Mouse (Mus musculus) adrenal gland, adult 8-10 months (tissue): ENCODE data around the gene Slco2b1. TPM values are rescaled to one million over a fixed set of nuclear protein-coding genes. Genes with fewer than 3 reads are reported as not detected.
A peak's percentile ranks its signal among the peaks of the same experiment; 100 is the strongest.

Source experiments
- DNase-seq: peaks from one replicate; pipeline ENCODE4 v3.0.0; 2022
- total RNA-seq, 4 experiments: library from RNA; stranded (reverse); gene quantifications; 2 replicates each; pipeline ENCODE4 v1.2.4; 2022

Gene Slco2b1
- total RNA-seq, 4 experiments from 2014 or later: 25.3 to 35.2 (median 31.5) TPM

DNA sequence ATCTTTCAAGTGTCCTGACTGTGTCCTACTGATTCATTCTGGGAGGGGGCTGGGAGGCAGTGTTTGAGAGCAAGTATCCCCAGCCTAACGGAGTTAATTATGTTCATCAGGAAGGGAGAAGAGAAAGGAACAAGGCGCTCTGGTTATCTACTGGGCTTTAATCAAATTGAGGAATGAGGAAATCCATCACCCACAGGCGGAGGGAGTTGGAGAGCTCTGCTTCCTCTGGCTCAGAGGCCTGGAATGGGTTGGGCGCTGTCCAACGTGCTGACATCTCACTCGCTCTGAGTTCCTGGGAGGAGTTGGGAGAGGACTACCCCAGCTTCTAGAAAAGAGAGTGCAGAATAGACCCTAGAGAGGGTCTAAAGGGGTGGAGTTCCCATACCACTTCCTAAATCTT is 62.5 kb downstream of the Slco2b1 start:
- no peak for DNase-seq

DNA sequence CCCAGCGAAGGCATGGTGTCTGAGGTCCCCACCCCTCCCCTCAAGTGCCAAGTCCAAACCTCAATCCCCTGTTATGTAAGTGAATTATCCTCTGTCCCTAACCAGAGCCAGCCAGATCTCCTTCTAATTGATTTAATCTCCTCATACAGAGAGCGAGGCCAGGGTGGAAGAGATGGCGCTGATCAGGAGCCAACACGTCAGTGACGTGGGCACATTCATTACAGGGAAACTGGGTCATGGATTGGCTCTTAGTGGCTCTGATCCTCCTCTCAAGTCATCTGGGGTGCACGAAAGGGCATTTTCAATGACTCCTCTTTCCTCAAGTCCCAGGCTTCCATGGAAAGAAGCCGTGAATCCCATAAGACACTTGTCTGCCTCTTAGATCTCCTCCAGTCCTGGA is 66.4 kb downstream of the Slco2b1 start:
- no peak for DNase-seq

DNA sequence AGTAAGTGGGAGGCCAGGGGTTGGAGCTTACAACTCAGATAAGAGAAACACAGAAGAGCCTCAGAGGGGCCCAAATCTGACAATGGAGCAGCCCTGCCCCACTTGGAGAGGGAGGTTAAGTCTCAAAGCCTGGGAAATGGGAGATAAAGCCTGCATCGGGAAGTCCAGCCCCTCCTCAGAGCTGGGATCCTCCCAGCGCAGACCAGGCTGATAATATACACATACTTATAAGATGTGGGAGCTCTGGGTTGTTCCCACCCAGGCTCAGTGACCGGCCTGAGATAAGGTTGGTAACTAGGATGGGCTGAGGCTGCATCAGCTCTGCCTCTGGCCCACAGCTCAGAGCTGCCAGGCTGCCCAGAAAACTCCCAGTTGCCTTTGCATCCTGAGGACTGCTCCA is 69.1 kb downstream of the Slco2b1 start:
- no peak for DNase-seq

DNA sequence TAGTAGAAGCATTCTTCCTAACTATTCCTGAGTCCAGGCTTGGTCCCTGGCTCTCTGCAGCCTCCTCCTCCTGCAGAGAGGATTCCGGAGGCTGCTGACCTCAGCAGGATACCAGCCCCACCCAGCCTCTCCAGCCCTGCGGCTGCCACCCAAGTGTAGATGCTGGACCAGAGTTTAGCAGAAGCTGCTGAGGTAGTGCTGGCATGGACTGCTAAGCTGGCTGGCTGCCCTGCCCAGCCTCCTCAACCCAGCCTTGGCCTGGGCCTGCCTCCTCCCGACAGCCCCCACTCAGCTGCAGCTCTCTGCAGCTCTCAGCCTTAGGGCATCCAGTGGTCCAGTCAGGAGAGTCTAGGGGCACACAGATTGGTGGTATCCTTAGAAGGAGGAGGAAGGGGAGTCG is 69.9 kb downstream of the Slco2b1 start:
- peak; percentile 48 for DNase-seq

DNA sequence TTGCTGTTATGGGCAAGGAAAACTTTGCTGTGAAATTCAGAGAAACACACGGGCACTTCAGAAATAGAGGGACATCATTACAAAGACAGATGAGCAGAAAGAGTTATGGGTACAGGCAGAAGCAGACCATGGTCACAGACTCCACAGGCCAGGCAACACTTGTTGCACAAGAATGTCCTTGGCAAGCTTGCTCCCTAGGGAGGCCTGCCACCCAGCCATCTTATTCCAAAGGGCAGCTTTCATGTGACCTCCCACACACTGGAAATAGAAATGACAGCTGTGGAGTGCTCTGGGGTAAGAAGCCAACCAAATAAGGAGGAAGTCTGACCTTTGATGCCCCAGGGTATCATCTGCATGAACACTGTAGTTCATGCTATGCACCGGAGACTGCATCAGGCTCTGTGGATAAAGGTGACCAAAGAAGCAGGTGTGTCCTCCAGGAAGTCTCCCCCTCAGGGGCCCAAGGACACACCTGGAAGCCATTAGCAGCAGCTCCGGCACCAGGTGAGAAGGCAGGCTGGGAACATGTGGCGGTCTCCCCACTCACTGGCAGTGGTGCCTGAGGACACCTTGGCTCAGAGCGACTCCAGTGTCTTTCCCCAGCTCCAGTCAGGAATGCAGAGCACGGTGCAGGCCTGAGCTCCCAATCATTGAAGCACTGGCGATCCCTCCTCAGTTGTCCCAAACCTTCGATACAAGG is 77.0 kb downstream of the Slco2b1 start:
- DNase-seq: peak; percentile 62

DNA sequence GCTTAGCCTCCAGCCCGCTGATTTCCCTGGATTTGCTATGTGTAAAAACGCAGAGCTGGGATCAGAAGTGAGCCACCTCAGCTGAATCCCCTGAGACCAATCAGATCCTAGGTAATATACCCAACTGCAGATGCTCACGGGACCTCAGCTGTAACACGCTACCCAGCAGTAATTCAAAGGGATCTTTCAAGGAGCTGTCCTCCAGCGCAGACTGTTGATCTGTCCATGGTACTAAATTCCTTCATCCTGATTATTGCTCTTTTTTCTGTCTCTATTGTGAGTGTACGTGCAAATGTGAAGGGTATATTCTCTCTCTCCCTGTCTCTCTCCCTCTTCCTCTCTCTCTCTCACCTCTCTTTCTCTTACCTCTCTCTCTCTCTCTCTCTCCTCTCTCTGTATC is 78.9 kb downstream of the Slco2b1 start:
- DNase-seq: no peak

DNA sequence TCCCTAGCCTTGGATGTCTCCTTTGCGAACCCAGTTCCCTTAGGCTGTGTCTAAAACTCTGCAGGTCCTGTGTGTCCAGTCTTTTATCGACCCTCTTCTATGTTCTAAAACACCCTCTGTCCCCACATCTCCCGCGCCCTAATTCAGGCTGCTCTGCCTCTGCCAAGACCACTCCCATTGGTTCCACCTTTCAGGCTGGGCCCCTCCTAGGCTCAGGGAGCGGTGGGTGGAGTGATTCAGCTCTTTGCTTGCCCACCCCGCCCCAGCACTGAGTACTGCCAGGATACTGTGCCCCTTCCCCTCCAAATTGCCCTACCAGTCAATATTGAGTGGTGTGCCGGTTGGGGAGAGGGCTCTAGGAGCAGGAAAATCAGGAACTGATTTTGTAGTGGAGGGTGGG is 83.8 kb downstream of the Slco2b1 start:
- no peak for DNase-seq

DNA sequence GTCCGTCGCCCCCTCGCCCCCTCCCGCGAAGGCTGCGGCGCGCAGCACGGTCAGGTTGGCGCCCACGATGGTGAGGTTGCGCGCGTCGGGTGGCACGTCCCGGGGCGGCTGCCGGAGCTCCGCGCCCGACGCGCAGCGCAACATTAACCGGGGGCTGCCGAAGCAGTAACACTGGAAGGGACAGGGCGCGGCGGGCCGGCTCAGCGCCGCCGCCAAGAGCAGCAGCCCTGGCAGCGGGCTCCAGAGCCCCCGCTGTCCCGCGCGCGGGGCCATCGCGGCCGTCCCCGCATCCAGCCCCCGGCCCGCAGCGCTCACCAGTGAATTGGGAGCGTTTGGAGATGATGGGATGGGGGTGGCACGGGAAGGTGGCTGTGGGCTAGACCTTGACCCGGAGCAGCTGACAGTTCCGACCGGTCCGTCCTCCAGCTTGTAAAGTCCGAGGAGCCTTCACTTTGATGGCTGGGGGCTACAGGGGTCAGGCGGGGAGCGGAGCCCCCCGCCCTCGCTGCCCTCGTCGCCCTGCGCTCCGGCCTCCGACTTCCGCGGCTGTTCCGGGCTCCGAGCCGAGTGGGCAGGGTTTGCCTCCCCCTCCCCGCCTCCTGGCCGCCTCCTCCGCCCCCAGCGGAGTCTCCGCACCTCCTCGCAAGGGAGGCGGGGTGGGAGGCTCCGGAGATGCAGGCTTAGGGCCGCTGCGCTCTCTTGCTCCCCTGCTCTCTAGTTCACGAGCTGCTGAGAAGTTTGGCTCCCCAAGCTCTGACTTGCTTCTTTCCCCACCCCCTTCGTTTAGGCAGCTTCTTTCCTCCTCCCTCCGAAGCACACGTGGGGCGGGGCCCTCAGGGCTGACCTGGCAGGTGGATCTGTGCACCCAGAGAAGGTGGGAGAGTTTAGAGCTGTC is 84.5 kb downstream of the Slco2b1 start, which contains the start of gene Tpbgl:
Tpbgl (minus strand) TSS at position 728 of the 895 bp plus-strand sequence.
- DNase-seq: peak; percentile 66

DNA sequence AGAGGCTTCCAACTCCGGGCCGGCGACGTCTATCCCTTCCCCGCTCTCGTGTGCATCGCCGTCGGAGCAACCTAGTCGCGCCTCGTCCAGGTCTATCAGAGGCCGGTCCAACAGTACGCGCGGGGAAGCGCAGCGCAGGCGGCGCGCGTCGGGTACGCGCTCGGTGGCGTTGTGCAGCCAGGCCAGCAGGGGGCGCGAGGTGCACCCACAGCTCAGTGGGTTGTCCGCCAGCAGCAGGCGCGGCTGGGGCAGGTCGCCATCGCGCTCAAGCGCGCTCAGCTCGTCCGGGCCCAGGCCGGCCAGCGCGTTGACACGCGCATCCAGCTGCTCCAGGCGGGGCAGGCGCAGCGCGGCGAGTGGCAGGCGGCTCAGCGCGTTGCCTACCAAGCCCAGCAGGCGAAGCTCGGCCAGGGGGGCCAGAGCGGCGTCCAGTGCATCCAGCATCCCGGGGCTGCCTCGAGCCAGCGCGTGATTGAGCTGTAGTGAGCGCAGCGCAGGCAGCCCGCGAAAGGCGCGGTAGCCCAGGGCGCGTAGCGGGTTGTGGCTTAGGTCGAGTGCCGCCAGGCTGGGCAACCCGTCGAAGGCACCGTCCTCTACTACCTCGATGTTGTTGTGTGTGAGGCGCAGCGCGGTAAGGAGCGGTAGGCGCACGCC is 85.3 kb downstream of the Slco2b1 start:
- peak; percentile 85 for DNase-seq

DNA sequence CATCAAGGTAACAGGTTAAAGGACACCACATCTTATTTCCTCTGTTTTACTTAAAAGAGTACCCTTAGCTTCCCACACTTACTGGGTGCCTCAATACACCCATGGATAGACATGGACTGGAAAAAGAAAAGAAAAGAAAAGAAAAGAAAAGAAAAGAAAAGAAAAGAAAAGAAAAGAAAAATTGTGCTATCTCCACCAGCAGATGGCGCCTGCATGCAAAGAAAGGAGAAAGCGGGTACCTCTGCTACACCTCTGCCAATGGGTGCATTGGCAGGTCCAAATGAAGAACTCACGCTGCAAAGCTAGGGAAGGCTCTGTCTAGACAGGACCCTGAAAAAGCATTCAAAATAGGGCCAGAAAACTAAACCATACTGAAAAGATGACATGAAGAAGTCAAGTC is 92.3 kb downstream of the Slco2b1 start:
- DNase-seq: no peak

DNA sequence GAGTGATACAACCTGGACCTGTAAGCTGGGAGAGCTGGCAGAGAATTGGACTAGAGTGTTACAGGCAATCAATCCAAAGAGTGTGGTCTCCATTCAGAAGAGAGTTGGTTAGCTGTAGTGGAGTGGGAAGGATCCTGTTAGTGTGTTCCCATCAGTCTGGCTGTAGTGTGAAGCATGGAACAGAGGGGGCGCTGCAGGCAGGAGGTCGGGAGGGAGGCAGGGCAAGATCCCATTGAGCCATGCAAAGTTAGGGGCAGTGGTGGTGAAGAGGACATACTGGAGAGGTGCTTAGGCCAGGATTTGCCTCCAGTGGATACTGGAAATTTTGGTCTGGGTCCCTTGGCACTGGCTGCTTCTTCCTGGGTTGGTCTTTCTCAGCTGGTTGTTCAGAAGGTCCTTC is 92.9 kb downstream of the Slco2b1 start:
- no peak for DNase-seq

Other genes starting within 250 kb of the Slco2b1 start
- 1 to 10 TPM in 1 of 4 experiments, under 1 TPM in 3; 0.38 to 1.2 (median 0.75) TPM for gene Klhl35, start 245.3 kb downstream of the Slco2b1 start, total RNA-seq
- 100 to 1,000 TPM; 533 to 601 (median 565) TPM for gene Rps3, start 227.6 kb downstream of the Slco2b1 start, total RNA-seq
- gene Arrb1, start 175.9 kb downstream of the Slco2b1 start, total RNA-seq: 10 to 100 TPM; 59.8 to 82.0 (median 64.7) TPM
- gene Tpbgl, start 84.2 kb downstream of the Slco2b1 start, total RNA-seq: 10 to 100 TPM; 29.8 to 42.0 (median 36.0) TPM
- not detected for gene Olfr520, start 18.9 kb upstream of the Slco2b1 start, total RNA-seq
- gene Olfr521, start 52.2 kb upstream of the Slco2b1 start, total RNA-seq: not detected
- gene Neu3, start 117.1 kb upstream of the Slco2b1 start, total RNA-seq: 1 to 10 TPM; 1.9 to 3.9 (median 3.4) TPM
- gene Xrra1, start 147.8 kb upstream of the Slco2b1 start, total RNA-seq: 1 to 10 TPM in 2 of 4 experiments, under 1 TPM in 2; 0.35 to 4.6 (median 2.3) TPM
- 100 to 1,000 TPM; 194 to 235 (median 202) TPM for gene Spcs2, start 152.1 kb upstream of the Slco2b1 start, total RNA-seq